Mouse (Mus musculus) right cerebral cortex, adult 2 months (tissue): ENCODE results near the gene Tekt3.
A peak's percentile ranks its signal among the peaks of the same experiment; 100 is the strongest.

Source experiments
- DNase-seq, 2 experiments: peaks; one replicate each; pipeline ENCODE4 v3.0.0; 2021 to 2022; ENCODE audit warnings: low spot score in 2 of 2

Gene Tekt3

GRCm38 (mm10) chr11:63125832-63126456, 64.5 kb downstream of the Tekt3 start:
- DNase-seq = no peak

DNA sequence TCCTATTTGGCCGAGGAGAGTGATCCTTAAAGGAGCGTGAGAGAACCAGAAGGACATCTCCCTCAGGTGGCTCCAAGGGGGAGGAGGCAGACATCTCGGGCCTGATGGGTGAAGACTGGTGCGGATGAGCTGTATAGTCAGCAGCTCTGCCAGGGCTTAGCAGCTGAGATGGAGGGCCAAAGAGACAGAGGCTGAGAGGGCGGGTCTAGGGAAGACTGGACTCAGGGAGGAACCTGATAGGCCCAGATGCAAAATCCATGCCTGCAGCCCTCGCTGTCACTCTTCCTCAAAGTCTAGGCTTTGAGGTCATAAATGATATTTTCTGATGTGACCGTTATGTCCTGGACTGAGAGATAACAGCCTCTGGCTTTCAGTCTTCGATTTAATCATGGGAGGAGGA, 65.5 kb downstream of the Tekt3 start:
- no peak for DNase-seq

GRCm38 (mm10) chr11:63127513-63127912, 66.1 kb downstream of the Tekt3 start:
- no peak for DNase-seq

GRCm38 (mm10) chr11:63128784-63129183, 67.3 kb downstream of the Tekt3 start, which contains the start of gene Pmp22:
Gene Pmp22 (plus strand): TSS chr11:63128982.
- DNase-seq = no peak

DNA sequence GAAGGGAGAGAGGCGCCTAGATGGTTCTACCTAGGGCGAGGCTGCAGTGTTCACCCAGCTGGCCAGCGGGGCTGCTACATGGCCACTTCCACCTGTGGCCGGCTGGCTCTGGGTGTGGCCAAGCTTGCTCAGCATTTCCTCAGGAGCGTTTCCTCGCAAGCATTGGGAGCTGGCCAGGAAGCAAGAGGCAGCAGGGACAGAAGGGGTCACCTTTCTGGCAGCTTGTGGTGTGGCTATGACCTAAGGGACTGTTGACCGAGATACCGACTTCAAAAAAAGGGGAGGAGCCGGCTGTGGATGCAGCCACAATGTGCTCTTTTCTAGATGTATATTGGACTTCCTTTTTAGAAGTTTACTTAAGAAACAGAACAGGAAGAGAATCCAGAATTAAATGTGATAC, 67.9 kb downstream of the Tekt3 start:
- no peak for DNase-seq

DNA sequence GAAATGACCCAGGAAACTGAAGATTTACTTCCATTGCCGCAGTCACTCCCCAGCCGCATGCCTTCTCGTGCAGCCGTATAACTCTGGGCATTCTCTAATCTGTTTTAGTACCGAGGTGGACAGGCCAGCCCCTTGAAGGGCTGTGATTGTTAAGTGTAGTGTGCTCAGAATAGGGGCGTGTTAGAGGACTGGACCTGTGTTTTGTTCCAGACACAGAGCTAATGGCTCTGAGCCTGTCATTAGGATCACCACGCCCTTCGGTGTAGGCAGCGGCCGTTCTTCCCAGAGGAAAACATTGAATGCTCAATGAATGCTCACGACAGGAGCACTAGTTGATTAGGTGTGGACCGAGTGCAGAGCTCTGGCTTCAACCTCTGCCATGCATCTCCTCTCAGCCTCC, 68.4 kb downstream of the Tekt3 start:
- DNase-seq = no peak

DNA sequence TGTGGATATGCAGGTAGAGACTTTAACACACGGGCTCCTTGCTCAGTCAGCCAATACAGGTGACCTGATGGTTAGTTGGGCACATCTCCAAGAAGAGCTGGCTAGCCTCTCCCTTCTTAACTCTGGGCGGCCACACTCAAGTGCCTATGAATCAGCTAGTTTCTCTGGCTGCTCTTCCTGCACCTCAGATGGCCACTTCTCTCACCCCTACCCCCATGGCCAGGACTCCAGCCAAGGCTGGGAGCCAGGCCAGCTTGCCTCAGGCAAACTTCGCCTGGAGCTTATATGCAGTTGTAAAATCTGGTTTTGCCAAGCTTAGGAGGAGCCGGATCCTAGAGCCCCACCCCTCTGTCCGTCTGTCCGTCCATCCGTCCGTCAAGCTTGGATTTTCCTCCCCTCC, 69.0 kb downstream of the Tekt3 start:
- DNase-seq = peak; percentile 26 to 31

GRCm38 (mm10) chr11:63131001-63131692, 69.7 kb downstream of the Tekt3 start:
- no peak for DNase-seq

GRCm38 (mm10) chr11:63131693-63132040, 70.2 kb downstream of the Tekt3 start:
- DNase-seq = no peak

DNA sequence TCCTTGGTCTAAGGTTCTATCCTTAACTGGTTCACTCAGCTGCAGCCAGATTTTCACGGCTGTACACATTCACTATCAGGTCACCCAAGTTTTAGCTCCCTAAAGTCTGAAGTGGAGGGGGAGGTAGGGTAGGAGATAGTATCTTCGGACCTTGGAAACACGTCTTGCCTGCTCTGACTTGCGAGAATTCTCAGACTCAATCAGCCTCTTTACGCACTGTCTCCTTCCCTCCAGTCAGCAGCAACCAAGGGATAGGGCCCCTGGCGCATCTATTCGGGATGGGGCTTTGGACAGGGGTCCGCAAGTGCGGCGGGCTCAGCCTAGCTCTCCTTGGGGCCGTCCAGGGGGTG, 70.7 kb downstream of the Tekt3 start:
- no peak for DNase-seq

DNA sequence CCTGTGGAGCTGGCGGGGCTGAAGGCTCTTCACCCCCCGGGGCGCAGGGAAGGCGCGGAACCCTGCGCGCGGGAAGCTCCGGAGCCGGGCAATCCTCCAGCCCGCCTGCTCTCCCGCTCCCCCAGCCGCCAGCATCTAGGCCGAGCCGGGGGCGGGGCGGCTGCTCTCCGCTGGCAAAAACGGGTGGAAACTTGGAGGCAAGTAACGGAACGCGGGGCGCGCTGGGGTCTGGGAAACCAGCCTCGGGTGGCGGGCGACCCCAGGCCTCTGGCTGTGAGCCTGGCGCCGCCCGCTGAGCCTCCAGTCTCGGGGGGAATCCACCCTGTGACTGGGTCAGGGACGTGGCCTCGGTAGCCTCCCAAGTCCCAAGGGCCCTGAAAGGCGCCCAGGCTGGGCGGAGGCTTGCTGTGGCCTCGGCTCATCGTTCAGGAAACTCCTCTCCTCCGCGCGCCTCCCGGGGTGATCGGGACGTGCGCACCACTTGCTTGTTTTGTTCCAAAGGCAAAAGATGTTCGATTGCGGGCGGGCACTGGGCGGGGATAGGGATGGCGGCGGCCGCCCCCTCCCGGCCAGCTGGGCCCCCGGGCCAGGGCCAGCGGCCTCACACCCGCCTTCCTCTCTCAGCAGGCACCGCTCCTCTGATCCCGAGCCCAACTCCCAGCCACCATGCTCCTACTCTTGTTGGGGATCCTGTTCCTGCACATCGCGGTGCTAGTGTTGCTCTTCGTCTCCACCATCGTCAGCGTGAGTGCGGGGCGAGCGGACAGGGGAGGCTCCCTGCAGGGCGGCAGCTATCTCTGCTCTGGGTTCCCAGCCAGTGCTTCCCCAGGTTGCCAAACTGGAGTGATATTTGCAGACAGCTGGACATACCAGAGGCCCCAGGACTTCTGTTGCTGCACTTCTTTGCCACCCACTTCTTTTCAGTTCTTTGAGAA, 71.3 kb downstream of the Tekt3 start:
- peak; percentile 44 to 65 for DNase-seq

- no peak for DNase-seq
Measured at GRCm38 (mm10) chr11:63134021-63134420, 72.6 kb downstream of the Tekt3 start.

GRCm38 (mm10) chr11:63134742-63135482, 73.5 kb downstream of the Tekt3 start:
- peak; percentile 27 to 31 for DNase-seq

DNA sequence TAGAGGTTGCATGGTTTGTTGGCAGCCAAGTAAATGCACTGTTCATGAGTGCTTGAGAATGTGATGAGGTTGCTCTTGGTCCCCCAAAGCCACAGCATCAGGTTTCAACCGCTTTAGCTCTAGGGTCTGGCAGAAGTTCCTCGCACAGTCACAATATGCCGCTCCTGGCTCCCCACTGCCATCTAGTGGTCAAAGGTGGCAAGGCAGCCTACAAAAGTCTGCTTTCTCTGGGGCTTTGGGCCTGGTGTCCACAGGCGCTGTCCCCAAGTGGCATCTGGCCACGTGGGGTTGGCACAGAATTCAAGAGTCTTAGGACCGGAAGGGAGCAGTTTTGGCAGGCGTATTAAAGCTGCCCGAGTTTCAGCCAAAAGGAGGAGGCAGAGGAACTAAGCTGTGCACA, 74.2 kb downstream of the Tekt3 start:
- DNase-seq = peak; percentile 92 to 96

DNA sequence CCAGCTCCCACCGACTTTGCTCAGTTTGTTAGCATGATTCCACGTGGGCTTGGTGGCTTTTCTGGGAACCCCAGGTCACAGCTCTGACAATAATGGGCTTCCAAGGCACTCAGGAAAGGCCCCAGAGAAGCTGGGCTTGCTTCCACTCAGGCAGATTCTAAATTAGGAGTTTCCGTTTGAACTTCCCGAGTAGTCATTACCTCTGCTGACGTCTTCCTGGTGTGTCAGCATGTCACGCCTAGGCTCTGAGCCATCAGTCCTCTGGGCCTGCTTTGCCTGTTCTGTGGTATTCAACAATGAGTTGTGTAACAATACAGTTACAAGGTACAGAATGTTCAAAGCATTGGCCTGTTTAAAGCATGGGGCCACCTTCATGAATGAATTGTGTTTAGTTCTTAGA, 74.8 kb downstream of the Tekt3 start:
- DNase-seq = peak in 1 of 2 experiments; percentile 33

DNA sequence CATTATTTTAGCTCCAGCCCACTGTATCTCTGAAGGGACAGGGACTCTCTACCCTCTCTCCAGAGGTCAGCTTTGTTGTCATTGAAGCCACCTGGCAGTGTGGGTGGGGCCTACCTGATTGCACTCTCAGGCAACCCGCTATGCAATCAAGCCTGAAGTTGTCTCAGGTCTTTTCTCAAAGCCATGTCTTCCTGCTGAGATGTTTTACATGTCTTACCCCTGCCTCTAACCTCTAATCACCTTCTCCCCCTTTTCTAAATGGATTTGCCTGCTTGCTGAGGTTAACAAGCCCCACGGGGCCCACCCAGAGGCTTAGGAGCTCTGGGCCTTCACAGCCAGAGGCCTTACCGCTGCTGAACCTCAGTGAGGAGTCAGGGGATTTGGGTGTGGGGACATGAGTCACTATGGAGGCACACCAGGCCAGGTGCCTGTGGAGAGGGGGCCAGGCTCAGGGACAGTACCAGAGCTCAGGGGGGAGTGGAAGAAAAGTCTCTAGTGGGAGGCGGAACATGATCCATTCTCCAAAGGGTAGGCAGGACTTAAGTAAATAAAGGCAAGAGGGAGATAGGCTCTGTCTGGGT, 75.5 kb downstream of the Tekt3 start:
- no peak for DNase-seq

DNA sequence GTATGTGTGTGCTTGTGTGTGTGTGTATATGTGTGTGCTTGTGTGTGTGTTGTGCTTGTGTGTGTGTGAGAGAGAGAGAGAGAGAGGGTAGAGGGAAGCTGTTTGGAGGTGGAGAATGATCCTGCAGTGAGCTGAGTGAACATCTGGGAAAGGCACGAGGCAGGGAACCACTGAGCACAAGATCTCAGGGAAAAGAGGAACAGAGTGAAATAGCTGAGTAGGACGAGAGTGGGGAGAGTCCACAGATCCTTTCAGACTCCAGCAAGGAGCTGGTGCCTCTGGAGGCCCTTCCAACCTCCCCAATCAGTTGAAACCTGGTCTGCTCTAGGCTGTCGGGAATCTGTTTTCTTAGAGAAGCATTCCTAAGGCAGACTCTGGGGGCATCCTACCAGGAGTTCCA, 77.3 kb downstream of the Tekt3 start:
- DNase-seq = no peak

GRCm38 (mm10) chr11:63142311-63142710, 80.9 kb downstream of the Tekt3 start:
- no peak for DNase-seq

DNA sequence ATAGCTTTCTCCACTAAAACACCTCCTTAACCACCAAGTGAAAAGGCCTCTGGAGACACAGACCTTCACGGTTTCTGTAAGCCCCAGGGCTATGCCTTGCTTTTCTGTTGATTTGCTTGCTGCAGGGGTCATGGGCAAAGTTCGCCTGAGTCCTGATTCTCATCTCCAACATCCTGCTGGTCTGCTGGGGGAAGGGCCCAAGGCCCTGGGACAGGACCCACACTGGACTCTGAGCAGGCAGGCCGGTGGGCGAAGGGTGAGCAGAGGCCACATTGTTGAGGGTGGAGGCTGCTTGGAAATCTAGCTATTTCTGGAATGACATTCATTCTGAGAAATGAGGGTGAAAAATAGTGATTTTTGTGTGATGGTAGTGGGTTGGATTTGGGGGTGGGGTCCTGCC, 81.4 kb downstream of the Tekt3 start:
- no peak for DNase-seq

DNA sequence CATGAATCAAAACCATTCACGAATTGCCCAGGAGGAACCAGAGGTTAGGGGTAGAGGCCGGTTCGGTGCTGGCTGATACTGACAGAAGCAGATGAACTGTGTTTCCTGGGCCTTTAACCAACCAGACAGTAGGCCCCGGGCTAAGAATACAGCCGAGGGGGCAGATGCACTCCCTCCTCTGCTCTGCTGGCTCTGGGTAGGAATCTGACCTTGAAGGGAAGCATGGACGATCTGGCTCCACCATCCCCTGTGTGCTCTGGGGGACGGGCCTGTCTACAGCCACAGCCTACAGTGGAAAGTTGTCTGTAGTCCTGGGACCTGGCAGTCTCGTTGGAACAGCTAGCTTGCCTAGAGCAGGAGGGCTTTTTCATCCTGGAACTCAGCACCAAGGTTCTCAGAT, 82.0 kb downstream of the Tekt3 start:
- no peak for DNase-seq
